Mouse (Mus musculus) layer of hippocampus, adult 18-20 months (tissue): ENCODE data around the gene Olfr1157. TPM values are rescaled to one million over a fixed set of nuclear protein-coding genes. Genes with fewer than 3 reads are reported as not detected.

Experiments used
- DNase-seq, 2 experiments: peaks; one replicate each; pipeline ENCODE4 v3.0.0; 2022; ENCODE audit warnings: low spot score in 2 of 2
- long read RNA-seq: library from polyadenylated mRNA; stranded (forward); transcript quantifications from one replicate; pipeline ENCODE4 v2.0.0, GENCODE M21; 2021
- total RNA-seq, 2 experiments: library from RNA; stranded (reverse); gene quantifications; 2 replicates each; pipeline ENCODE4 v1.2.3; 2021

Olfr1157 gene
- total RNA-seq: not detected
- long read RNA-seq: 0 reads

- no peak for DNase-seq
Measured at GRCm38 (mm10) chr2:87968199-87968598, at the start of gene Olfr1157. Olfr1157 (minus strand) TSS chr2:87968299.

DNA sequence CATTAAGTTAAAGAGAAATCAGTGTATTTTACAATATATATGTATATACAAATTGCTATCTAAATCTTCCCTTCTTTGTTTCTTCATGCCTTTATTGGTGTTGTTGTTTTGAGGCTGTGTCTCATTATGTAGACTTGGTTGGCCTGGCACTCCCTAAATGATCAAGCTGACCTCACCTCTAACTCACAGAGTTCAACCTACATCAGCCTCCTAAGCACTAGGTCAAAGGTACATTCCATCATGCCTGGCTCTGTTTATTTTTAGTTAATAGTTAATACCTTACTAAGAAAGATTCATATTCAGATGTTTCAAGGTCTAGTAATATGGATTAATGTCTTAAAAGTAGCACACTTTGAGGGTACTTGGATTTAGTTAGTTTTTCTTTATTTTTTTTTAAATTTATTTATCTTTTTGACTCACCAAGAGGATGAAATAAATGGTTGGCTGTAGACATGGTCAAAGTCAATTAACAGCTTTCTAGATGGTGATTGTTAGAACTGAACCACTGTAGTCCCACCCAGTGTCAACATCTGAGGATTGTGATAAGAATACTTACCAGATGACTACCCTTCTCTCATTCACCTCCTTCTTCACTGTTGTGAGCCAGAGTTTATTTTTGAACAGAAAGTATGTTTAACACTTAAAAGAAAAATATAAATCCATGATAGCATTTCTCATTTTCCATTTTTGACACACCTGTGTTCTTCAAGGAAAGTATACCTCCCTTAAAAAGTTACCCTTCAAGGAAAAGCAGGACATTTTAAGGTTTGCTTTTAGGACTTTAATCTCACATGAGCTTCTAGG lies 39.6 kb upstream of the Olfr1157 start, which contains the start of gene Olfr1160:
Gene Olfr1160 (minus strand): TSS at position 754 of the 804 bp plus-strand sequence.
- no peak for DNase-seq

DNA sequence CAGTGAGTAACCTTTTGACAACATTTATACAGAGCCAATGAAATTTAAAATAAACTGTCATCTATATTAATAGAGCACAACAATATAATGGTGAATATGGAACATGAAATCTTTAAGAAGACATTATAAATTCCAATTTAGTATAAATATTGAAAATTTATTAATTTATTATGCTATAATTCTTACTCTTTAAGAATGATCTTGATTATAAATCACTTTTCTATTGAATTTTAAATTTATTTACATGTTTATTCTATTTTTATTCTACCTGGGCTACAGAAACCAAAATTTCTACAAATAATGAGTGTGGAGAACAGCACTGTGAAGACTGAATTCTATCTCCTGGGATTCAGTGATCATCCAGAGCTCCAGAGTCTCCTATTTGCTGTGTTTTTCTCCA lies 21.7 kb upstream of the Olfr1157 start, which contains the start of gene Olfr1158:
Gene Olfr1158 (plus strand): TSS at position 301 of the 400 bp plus-strand sequence.
- no peak for DNase-seq

DNA sequence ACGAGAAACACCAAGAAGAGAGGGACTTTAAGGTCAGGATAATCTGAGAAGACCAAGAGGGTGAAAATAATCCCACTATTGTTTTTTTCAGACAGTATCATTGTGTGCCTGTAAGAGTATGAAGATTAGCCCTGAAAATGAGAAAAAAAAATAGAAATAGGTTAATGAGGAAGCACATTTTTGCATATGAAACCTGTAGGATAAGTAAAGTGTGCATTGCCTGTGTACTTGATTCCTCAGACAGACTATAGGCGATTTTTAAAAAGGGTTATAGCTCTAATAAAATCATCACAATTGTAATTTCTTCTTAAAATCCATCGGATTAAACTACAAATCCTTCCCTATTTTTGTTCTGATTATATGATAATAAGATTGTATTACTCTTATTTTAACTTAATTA lies 6.5 kb upstream of the Olfr1157 start, which contains the start of gene Olfr74:
Gene Olfr74 (minus strand): TSS at position 101 of the 400 bp plus-strand sequence.
- no peak for DNase-seq

GRCm38 (mm10) chr2:87953000-87953399 lies 15.1 kb downstream of the Olfr1157 start, which contains the start of gene Olfr1156:
Olfr1156 (minus strand) TSS chr2:87953100.
- no peak for DNase-seq

DNA sequence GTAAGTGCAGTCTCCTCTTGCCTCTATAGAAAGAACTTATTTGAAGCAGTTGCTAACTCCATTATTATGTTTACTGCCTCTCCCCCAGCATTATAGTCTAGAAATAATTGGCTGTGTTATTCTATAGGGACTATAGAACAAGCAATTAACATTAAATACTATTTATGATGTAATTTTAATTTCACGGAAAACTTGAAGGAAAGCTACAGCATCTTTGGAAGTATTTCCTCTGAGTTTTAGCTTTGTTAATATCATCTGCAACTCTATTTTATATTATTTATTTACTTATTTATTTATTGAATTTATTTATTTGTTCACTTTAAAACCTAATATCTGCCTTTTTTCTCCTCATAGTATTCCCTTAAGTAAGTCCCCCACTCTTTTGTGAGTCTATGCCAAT lies 23.1 kb downstream of the Olfr1157 start, which contains the start of gene Olfr1155:
Gene Olfr1155 (minus strand): TSS at position 101 of the 400 bp plus-strand sequence.
- DNase-seq: no peak

Other genes with a start within 250 kb of the Olfr1157 start
- not detected for gene Olfr1138, start 228.3 kb downstream of the Olfr1157 start, total RNA-seq
- not detected for gene Olfr1140, start 224.5 kb downstream of the Olfr1157 start, total RNA-seq
- not detected for gene Olfr1141, start 214.3 kb downstream of the Olfr1157 start, total RNA-seq
- not detected for gene Olfr152, start 188.8 kb downstream of the Olfr1157 start, total RNA-seq
- not detected for gene Olfr1143, start 167.7 kb downstream of the Olfr1157 start, total RNA-seq
- gene Olfr1145, start 158.5 kb downstream of the Olfr1157 start, total RNA-seq: not detected
- not detected for gene Olfr1148, start 137.8 kb downstream of the Olfr1157 start, total RNA-seq
- gene Olfr1150-ps1, start 124.3 kb downstream of the Olfr1157 start, total RNA-seq: not detected
- not detected for gene Olfr1151, start 112.4 kb downstream of the Olfr1157 start, total RNA-seq
- not detected for gene Olfr1152, start 101.8 kb downstream of the Olfr1157 start, total RNA-seq
- not detected for gene Olfr1153, start 73.3 kb downstream of the Olfr1157 start, total RNA-seq
- not detected for gene Olfr1154, start 63.1 kb downstream of the Olfr1157 start, total RNA-seq
- not detected for gene Olfr1155, start 23.2 kb downstream of the Olfr1157 start, total RNA-seq
- under 1 TPM in 1 of 2 experiments, not detected in 1; 0.10 TPM for gene Olfr1156, start 15.2 kb downstream of the Olfr1157 start, total RNA-seq
- not detected for gene Olfr74, start 6.4 kb upstream of the Olfr1157 start, total RNA-seq
- gene Olfr1158, start 21.8 kb upstream of the Olfr1157 start, total RNA-seq: not detected
- not detected for gene Olfr1160, start 40.0 kb upstream of the Olfr1157 start, total RNA-seq
- not detected for gene Olfr1161, start 54.5 kb upstream of the Olfr1157 start, total RNA-seq
- gene Olfr73, start 69.4 kb upstream of the Olfr1157 start, total RNA-seq: not detected
- gene Olfr1162, start 82.8 kb upstream of the Olfr1157 start, total RNA-seq: not detected
- gene Olfr1163, start 103.5 kb upstream of the Olfr1157 start, total RNA-seq: not detected
- not detected for gene Olfr1164, start 125.7 kb upstream of the Olfr1157 start, total RNA-seq
- gene Olfr1166, start 160.0 kb upstream of the Olfr1157 start, total RNA-seq: not detected
- not detected for gene Olfr1167, start 186.9 kb upstream of the Olfr1157 start, total RNA-seq
- not detected for gene Olfr1168, start 213.6 kb upstream of the Olfr1157 start, total RNA-seq